Mouse (Mus musculus) stomach, adult 2 months (tissue): ENCODE data around the gene Kif21b. TPM values are rescaled to one million over a fixed set of nuclear protein-coding genes. Genes with fewer than 3 reads are reported as not detected.

ENCODE experiments used
- polyA plus RNA-seq: library from polyadenylated mRNA; depleted of rRNA; stranded (reverse); fragments of >200 nt; gene quantifications from 2 replicates; pipeline ENCODE4 v1.2.3, GENCODE M21; 2012; rRNA removed

Gene Kif21b
- polyA plus RNA-seq: 2.4 and 2.6 TPM in 2 replicates

GRCm38 (mm10) chr1:136130951-136131558 is at the start of gene Kif21b:
Gene Kif21b (plus strand): TSS chr1:136131389.

GRCm38 (mm10) chr1:136212803-136213202 is 81.6 kb downstream of the Kif21b start, which contains the start of gene Mroh3:
Gene Mroh3 (minus strand): TSS chr1:136212828.

Other genes with a start within 250 kb of the Kif21b start
- gene Pkp1, start 212.2 kb upstream of the Kif21b start, polyA plus RNA-seq: 44.0 and 45.5 TPM in 2 replicates
- 0.11 and 0.15 TPM in 2 replicates for gene Igfn1, start 125.0 kb upstream of the Kif21b start, polyA plus RNA-seq
- gene Tmem9, start 123.2 kb upstream of the Kif21b start, polyA plus RNA-seq: 38.3 and 39.9 TPM in 2 replicates
- gene Ascl5, start 80.6 kb upstream of the Kif21b start, polyA plus RNA-seq: not detected in 2 replicates
- gene Cacna1s, start 78.6 kb upstream of the Kif21b start, polyA plus RNA-seq: 1.3 and 2.5 TPM in 2 replicates
- gene Mroh3, start 81.4 kb downstream of the Kif21b start, polyA plus RNA-seq: 1.6 and 2.6 TPM in 2 replicates
- 54.0 and 55.3 TPM in 2 replicates for gene Inava, start 102.9 kb downstream of the Kif21b start, polyA plus RNA-seq
- 0.13 and 0.75 TPM in 2 replicates for gene Gpr25, start 129.5 kb downstream of the Kif21b start, polyA plus RNA-seq
- gene Camsap2, start 214.7 kb downstream of the Kif21b start, polyA plus RNA-seq: 3.8 and 5.4 TPM in 2 replicates